Mouse (Mus musculus) limb, embryonic 14.5 days (tissue): ENCODE data around the gene 4930442H23Rik. TPM values are rescaled to one million over a fixed set of nuclear protein-coding genes. Genes with fewer than 3 reads are reported as not detected.

Experiments
- ATAC-seq: fragments of 200-750 bp; cut with Nextera tagmentation; 2 replicates; pipeline ENCODE4 v1.8.0; 2017; ENCODE audit warnings: low read depth, moderate number of reproducible peaks, moderate TSS enrichment; ENCODE audit not compliant: low FRiP score
- DNase-seq: peaks from one replicate; pipeline ENCODE4 v3.0.0-alpha.2; 2015; ENCODE audit warnings: low spot score
- H3K27ac ChIP-seq: fragments of 300-500 bp; sonication (generic); replicated peaks from 2 replicates; pipeline ENCODE4 v1.5.1; 2014; ENCODE audit warnings: low read depth, mild to moderate bottlenecking, low read length, moderate library complexity, mixed read lengths
- H3K27me3 ChIP-seq: fragments of 300-500 bp; sonication (generic); 2 replicates; pipeline ENCODE4 v1.6.1; 2014; ENCODE audit warnings: low read length, mixed read lengths; ENCODE audit not compliant: control insufficient read depth, insufficient read depth
- H3K36me3 ChIP-seq: fragments of 300-500 bp; sonication (generic); 2 replicates; pipeline ENCODE4 v1.6.1; 2014; ENCODE audit warnings: mild to moderate bottlenecking, low read length, moderate library complexity, mixed read lengths; ENCODE audit not compliant: control insufficient read depth, insufficient read depth
- H3K4me1 ChIP-seq: fragments of 300-500 bp; sonication (generic); 2 replicates; pipeline ENCODE4 v1.6.1; 2014; ENCODE audit warnings: antibody characterized with exemption, low read length, mixed read lengths; ENCODE audit not compliant: control insufficient read depth, insufficient read depth
- H3K4me2 ChIP-seq: fragments of 300-500 bp; sonication (generic); replicated peaks from 2 replicates; pipeline ENCODE4 v1.6.1; 2014; ENCODE audit warnings: low read depth, mild to moderate bottlenecking, low read length, moderate library complexity; ENCODE audit not compliant: severe bottlenecking
- H3K4me3 ChIP-seq: fragments of 300-500 bp; sonication (generic); replicated peaks from 2 replicates; pipeline ENCODE4 v1.5.1; 2014; ENCODE audit warnings: low read length
- H3K9ac ChIP-seq: fragments of 300-500 bp; sonication (generic); 2 replicates; pipeline ENCODE4 v1.6.1; 2014; ENCODE audit warnings: mild to moderate bottlenecking, low read depth, low read length, moderate library complexity; ENCODE audit not compliant: severe bottlenecking
- H3K9me3 ChIP-seq: fragments of 300-500 bp; sonication (generic); 2 replicates; pipeline ENCODE4 v1.6.1; 2016; ENCODE audit warnings: low read length; ENCODE audit not compliant: control insufficient read depth
- POLR2A ChIP-seq: fragments of 200-500 bp; IDR thresholded peaks from 2 replicates; pipeline ENCODE4 v1.8.0; 2012; ENCODE audit warnings: inconsistent platforms, mild to moderate bottlenecking, moderate library complexity, borderline replicate concordance; ENCODE audit not compliant: insufficient read depth, insufficient read length; ENCODE audit errors: extremely low read depth
- WGBS: fragments of 180-500 bp; shearing (Covaris S2); extraction: QIAGEN DNeasy Blood & Tissue Kit; methylation state at CpG from one replicate; pipeline ENCODE4 v1.1.7; 2014; 5-methylcytosine and 5-hydroxymethylcytosine counted together
- polyA plus RNA-seq, 2 experiments: library from polyadenylated mRNA; depleted of rRNA in 1 of 2; stranded (reverse) in 1 of 2; unstranded in 1 of 2; fragments of >200 nt; fragmentation: Nextera tagmentation in 1 of 2; extraction: Ambion mirVana in 1 of 2; gene quantifications; 2 replicates each; pipeline versions ENCODE4 v1.2.1 to v1.2.3; 2012 to 2014

The 4930442H23Rik gene
- polyA plus RNA-seq, 2 experiments = not detected

DNA sequence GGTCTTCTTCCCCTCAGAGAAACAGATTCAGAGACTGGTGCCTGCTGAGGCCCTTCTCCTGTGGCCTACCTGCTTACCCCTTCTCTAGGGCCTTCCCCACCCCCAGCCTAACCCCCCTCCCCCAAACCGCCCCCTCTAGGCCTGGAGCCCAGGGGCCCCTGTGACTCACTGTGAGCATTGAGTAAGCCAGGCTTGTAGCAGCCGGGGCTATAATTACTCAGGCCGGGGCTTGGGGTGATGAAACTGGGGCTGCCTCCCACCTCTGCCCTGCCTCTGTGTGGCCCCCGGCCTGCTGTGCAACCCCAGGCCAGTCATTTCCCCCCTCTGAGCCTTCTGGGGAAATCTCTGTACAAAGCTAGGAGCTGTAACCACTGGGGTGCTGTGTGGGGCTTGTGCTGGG lies 37.4 kb downstream of the 4930442H23Rik start:
- no peak for ATAC-seq
- H3K4me1 ChIP-seq = 0 out of 2 replicates have a peak, but pooled peaks cover 6% of the 10 kb centered on the region
- no peak for DNase-seq
- no peaks in the 10 kb centered on the region for H3K27me3 ChIP-seq
- no peak overlapping the region for H3K9ac ChIP-seq
- H3K27ac ChIP-seq = no peak overlapping the region
- WGBS = 70% methylated on average over 4 of the region's 4 CpGs
- H3K4me2 ChIP-seq = no peak overlapping the region
- H3K9me3 ChIP-seq = no peaks in the 10 kb centered on the region
- H3K4me3 ChIP-seq = no peak overlapping the region
- H3K36me3 ChIP-seq = peaks cover 70% of the 10 kb centered on the region
- TF ChIP-seq POLR2A = no peak

DNA sequence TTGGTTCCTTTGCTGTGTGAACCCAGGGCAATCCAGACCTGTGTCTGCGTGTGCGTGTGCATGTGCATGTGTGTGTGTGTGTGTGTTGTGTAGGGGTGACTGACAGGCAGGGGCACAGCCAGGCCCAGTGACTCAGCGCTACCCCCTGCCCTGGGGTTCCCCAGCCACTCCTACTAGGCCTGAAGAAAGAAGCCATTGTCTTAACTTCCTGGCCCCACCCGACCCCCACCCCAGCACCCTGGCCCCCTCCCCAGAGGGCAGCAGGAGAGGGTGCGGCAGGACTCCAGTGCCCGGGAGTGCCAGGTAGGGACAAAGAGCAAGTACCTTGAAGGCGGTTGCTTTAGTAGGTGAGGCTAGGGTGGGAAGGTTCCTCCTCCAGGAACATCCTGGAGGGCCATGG lies 37.9 kb downstream of the 4930442H23Rik start:
- 85% methylated on average over 7 of the region's 7 CpGs for WGBS
- Histone ChIP-seq H3K4me2 (no peak overlapping the region), H3K36me3 (peaks cover 70% of the 10 kb centered on the region), H3K9ac (no peak overlapping the region), H3K27me3 (no peaks in the 10 kb centered on the region), H3K4me3 (no peak overlapping the region), H3K4me1 (peaks cover 11% of the 10 kb centered on the region), H3K9me3 (no peaks in the 10 kb centered on the region), H3K27ac (no peak overlapping the region)
- no peak for ATAC-seq
- DNase-seq = no peak
- TF ChIP-seq POLR2A = no peak

DNA sequence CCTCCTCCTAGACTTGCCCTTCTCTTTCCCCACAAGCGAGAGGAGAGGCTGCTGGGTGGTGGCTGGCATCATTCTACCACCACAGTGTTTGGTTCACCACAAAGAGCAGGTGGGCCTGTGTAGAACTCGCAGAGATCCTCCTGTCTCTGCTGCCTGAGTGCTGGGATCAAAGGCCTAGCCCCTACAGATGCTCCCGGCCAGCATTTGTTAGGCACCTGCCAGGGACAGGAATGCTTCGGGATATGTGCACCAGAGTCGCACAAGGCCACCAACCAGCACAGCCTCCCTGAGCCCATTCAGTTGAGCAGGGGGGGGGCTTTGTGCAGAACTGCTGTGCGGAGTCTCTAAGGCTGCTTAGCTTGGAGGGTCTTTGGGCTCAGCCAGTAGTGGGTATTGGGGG lies 38.3 kb downstream of the 4930442H23Rik start:
- DNase-seq = no peak
- Histone ChIP-seq H3K36me3 (peaks cover 70% of the 10 kb centered on the region), H3K4me3 (no peak overlapping the region), H3K27me3 (no peaks in the 10 kb centered on the region), H3K9me3 (no peaks in the 10 kb centered on the region), H3K27ac (no peak overlapping the region), H3K9ac (no peak overlapping the region), H3K4me1 (peaks cover 16% of the 10 kb centered on the region), H3K4me2 (no peak overlapping the region)
- 95% methylated on average over 5 of the region's 6 CpGs for WGBS
- ATAC-seq = no peak
- no peak for TF ChIP-seq POLR2A

DNA sequence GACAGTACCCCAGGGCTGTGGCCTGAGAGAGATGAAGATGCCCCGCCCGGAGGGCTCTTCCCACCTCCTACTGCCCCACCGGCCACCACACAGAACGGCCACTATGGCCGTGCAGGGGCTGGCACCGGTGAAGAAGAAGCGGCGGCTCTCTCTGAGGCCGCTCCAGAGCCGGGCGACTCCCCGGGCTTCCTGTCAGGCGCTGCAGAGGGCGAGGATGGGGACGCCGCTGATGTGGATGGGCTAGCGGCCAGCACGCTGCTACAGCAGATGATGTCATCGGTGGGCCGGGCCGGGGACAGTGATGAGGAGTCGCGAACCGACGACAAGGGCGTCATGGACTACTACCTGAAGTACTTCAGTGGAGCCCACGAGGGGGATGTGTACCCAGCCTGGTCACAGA lies 39.0 kb downstream of the 4930442H23Rik start:
- WGBS = 95% methylated on average over 20 of the region's 27 CpGs
- H3K4me3 ChIP-seq = no peak overlapping the region
- no peaks in the 10 kb centered on the region for H3K9me3 ChIP-seq
- TF ChIP-seq POLR2A = no peak
- no peak overlapping the region for H3K27ac ChIP-seq
- peaks cover 22% of the 10 kb centered on the region for H3K4me1 ChIP-seq
- no peak for ATAC-seq
- no peak overlapping the region for H3K9ac ChIP-seq
- no peak for DNase-seq
- H3K36me3 ChIP-seq = peaks cover 65% of the 10 kb centered on the region
- no peaks in the 10 kb centered on the region for H3K27me3 ChIP-seq
- no peak overlapping the region for H3K4me2 ChIP-seq

DNA sequence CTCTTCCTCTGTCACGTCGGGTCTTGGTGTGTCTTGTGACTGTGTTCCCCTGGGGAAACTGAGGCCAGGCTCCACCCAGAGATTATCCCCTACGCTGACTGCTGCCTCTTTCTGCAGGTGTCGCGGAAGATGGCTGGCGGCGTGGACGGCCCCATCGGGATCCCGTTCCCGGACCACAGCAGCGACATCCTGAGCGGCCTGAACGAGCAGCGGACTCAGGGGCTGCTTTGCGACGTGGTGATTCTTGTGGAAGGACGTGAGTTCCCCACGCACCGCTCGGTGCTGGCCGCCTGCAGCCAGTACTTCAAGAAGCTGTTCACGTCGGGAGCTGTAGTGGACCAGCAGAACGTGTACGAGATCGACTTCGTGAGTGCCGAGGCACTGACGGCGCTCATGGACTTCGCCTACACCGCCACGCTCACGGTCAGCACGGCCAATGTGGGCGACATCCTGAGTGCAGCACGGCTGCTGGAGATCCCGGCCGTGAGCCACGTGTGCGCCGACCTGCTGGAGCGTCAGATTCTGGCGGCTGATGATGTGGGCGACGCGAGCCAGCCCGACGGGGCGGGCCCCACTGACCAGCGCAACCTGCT lies 39.7 kb downstream of the 4930442H23Rik start:
- peaks cover 27% of the 10 kb centered on the region for H3K4me1 ChIP-seq
- no peak overlapping the region for H3K4me3 ChIP-seq
- no peak overlapping the region for H3K9ac ChIP-seq
- DNase-seq (no peak), ATAC-seq (no peak)
- no peak overlapping the region for H3K27ac ChIP-seq
- TF ChIP-seq POLR2A = no peak
- no peaks in the 10 kb centered on the region for H3K9me3 ChIP-seq
- WGBS = 94% methylated on average over 52 of the region's 52 CpGs
- H3K36me3 ChIP-seq = peaks cover 58% of the 10 kb centered on the region
- no peaks in the 10 kb centered on the region for H3K27me3 ChIP-seq
- no peak overlapping the region for H3K4me2 ChIP-seq
